Mouse (Mus musculus) mature B cell (primary cell): ENCODE data around the gene Atp1b1.

Experiments used
- in situ Hi-C: fragments of 300-500 bp; cut with MboI; formaldehyde crosslinking; loops from 2 replicates; pipeline ENCODE4 v1.14.3; 2019

Gene Atp1b1

DNA sequence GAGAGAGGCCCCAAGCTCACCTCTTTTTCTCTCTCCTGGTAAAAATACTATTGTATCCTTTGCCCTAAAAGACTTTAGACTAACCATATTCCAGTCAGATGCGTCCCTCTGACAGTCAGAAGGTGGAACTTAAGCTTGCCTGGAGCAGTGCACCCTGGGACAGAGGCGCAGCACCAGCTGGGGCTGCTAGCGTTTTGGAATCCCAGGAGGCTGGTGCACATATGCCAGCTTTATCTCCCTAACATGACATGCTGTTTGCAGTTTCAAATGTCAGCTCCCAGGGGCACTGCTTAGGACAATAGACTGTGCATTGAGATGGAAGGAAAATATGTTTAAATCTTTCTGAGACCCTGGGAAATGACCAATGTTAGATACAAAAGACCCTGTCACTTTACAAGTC lies 66.0 kb downstream of the Atp1b1 start:
- in situ Hi-C loops, result no loop called here

DNA sequence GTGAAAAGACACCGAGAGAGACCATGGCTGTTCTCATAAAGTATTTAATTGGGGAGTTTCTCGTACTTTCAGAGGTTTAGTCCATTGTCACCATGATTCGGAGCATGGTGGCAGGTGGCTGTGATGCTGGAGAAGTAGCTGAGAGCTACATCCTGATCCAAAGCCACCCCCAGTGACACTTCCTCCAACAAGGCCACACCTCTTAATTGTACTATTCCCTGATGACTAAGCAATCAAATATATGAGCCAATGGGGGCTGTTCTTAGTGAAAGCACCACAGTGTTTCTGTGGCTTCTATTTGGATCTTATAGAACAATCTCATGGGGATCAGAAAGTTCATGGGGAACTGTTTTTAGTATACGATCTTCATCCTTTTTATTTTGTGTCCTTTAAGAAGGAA lies 68.4 kb downstream of the Atp1b1 start:
- in situ Hi-C loops, result no loop called here
